Mouse (Mus musculus) heart, adult 2 months (tissue): ENCODE results near the gene Sbf1. TPM values are rescaled to one million over a fixed set of nuclear protein-coding genes. Genes with fewer than 3 reads are reported as not detected.

ENCODE experiments used
- DNase-seq, 2 experiments: peaks; one replicate each; pipeline ENCODE4 v3.0.0; 2021
- H3K27ac ChIP-seq: fragments of 200-600 bp; 2 replicates; pipeline ENCODE4 v1.8.1; 2022
- H3K27me3 ChIP-seq: fragments of 200-500 bp; 2 replicates; pipeline ENCODE4 v1.6.1; 2012; ENCODE audit warnings: mild to moderate bottlenecking, low read length, inconsistent platforms, mixed read lengths; ENCODE audit not compliant: control insufficient read depth, insufficient read depth
- H3K36me3 ChIP-seq: fragments of 200-500 bp; 2 replicates; pipeline ENCODE4 v1.6.1; 2012; ENCODE audit warnings: low read length, inconsistent platforms; ENCODE audit not compliant: control insufficient read depth, insufficient read depth
- H3K4me1 ChIP-seq: fragments of 200-500 bp; 2 replicates; pipeline ENCODE4 v1.6.1; 2011; ENCODE audit warnings: low read length; ENCODE audit not compliant: control insufficient read depth, insufficient read depth
- H3K4me3 ChIP-seq: fragments of 200-600 bp; 2 replicates; pipeline ENCODE4 v1.8.1; 2022
- H3K79me2 ChIP-seq: fragments of 200-500 bp; replicated peaks from 2 replicates; pipeline ENCODE4 v1.6.1; 2012; ENCODE audit warnings: mild to moderate bottlenecking, inconsistent platforms, low read length, moderate library complexity, mixed read lengths; ENCODE audit not compliant: control insufficient read depth, insufficient read depth
- H3K9ac ChIP-seq: fragments of 200-500 bp; 2 replicates; pipeline ENCODE4 v1.6.1; 2012; ENCODE audit warnings: low read depth, mild to moderate bottlenecking, control low read depth, inconsistent platforms, low read length, mixed read lengths
- CTCF ChIP-seq: fragments of 200-600 bp; IDR thresholded peaks from 2 replicates; pipeline ENCODE4 v1.8.1; 2022; ENCODE audit warnings: antibody characterized with exemption, mild to moderate bottlenecking, moderate library complexity
- EP300 ChIP-seq: fragments of 200-500 bp; IDR thresholded peaks from 2 replicates; pipeline ENCODE4 v1.6.1; 2011; ENCODE audit warnings: low read depth, low read length, control low read depth; ENCODE audit not compliant: insufficient read depth
- POLR2A ChIP-seq: fragments of 200-500 bp; IDR thresholded peaks from 2 replicates; pipeline ENCODE4 v1.6.1; 2011; ENCODE audit warnings: mild to moderate bottlenecking, low read depth, low read length, control low read depth; ENCODE audit not compliant: insufficient read depth
- WGBS: fragments of 180-500 bp; shearing (Covaris S2); methylation state at CpG from one replicate; pipeline ENCODE4 v1.1.7; 2018; 5-methylcytosine and 5-hydroxymethylcytosine counted together
- intact Hi-C: fragments of 180-260 bp; cut with DNase I; formaldehyde crosslinking; loops from one replicate; pipeline ENCODE4 v1.15.1; 2025
- polyA plus RNA-seq: library from polyadenylated mRNA; depleted of rRNA; stranded (reverse); fragments of >200 nt; gene quantifications from 2 replicates; pipeline ENCODE4 v1.2.3, GENCODE M21; 2012
- total RNA-seq, 2 experiments: library from RNA; stranded (reverse); gene quantifications; 2 replicates each; pipeline ENCODE4 v1.2.3; 2021

Gene Sbf1
- total and polyA plus RNA-seq, 3 experiments = 61.3 to 116 (median 63.6) TPM

- no peak for TF ChIP-seq CTCF
- no peak for TF ChIP-seq EP300
- no peak for TF ChIP-seq POLR2A
- intact Hi-C loops = no loop called here
- no peak overlapping the region for H3K4me3 ChIP-seq
- DNase-seq = no peak
- H3K9ac ChIP-seq = no peak overlapping the region
- no peak overlapping the region for H3K27ac ChIP-seq
- WGBS = 95% methylated on average over 5 of the region's 5 CpGs
- H3K4me1 ChIP-seq = no peaks in the 10 kb centered on the region
- H3K27me3 ChIP-seq = no peaks in the 10 kb centered on the region
- no peaks in the 10 kb centered on the region for H3K36me3 ChIP-seq
- H3K79me2 ChIP-seq = no peaks in the 10 kb centered on the region
Measured at GRCm38 (mm10) chr15:89285478-89285877, 29.6 kb downstream of the Sbf1 start.

GRCm38 (mm10) chr15:89285004-89285403 lies 30.1 kb downstream of the Sbf1 start:
- intact Hi-C loops = no loop called here
- no peak overlapping the region for H3K27ac ChIP-seq

GRCm38 (mm10) chr15:89284094-89284493 lies 31.0 kb downstream of the Sbf1 start:
- Histone ChIP-seq H3K27ac (no peak overlapping the region), H3K79me2 (no peaks in the 10 kb centered on the region), H3K9ac (no peak overlapping the region), H3K4me3 (no peak overlapping the region), H3K27me3 (no peaks in the 10 kb centered on the region), H3K36me3 (no peaks in the 10 kb centered on the region), H3K4me1 (no peaks in the 10 kb centered on the region)
- 75% methylated on average over 2 of the region's 2 CpGs for WGBS
- intact Hi-C loops = no loop called here
- TF ChIP-seq POLR2A = no peak
- no peak for TF ChIP-seq CTCF
- TF ChIP-seq EP300 = no peak
- DNase-seq = peak in 1 of 2 experiments; percentile 12

More at GRCm38 (mm10) chr15:89285004-89285403, 30.1 kb downstream of the Sbf1 start:
- DNase-seq = no peak
- H3K36me3 ChIP-seq = no peaks in the 10 kb centered on the region
- no peaks in the 10 kb centered on the region for H3K79me2 ChIP-seq
- H3K4me1 ChIP-seq = no peaks in the 10 kb centered on the region
- no peak overlapping the region for H3K4me3 ChIP-seq
- no peak overlapping the region for H3K9ac ChIP-seq
- TF ChIP-seq CTCF (no peak), EP300 (no peak), POLR2A (no peak)
- no peaks in the 10 kb centered on the region for H3K27me3 ChIP-seq

- intact Hi-C loops = no loop called here
- no peaks in the 10 kb centered on the region for H3K4me1 ChIP-seq
- 86% methylated on average over 6 of the region's 6 CpGs for WGBS
- no peaks in the 10 kb centered on the region for H3K79me2 ChIP-seq
- no peak for TF ChIP-seq POLR2A
- TF ChIP-seq EP300 = no peak
- no peak for TF ChIP-seq CTCF
- peak in 1 of 2 experiments; percentile 13 for DNase-seq
- no peaks in the 10 kb centered on the region for H3K27me3 ChIP-seq
- H3K36me3 ChIP-seq = no peaks in the 10 kb centered on the region
- H3K9ac ChIP-seq = no peak overlapping the region
- no peak overlapping the region for H3K4me3 ChIP-seq
- H3K27ac ChIP-seq = no peak overlapping the region
Measured at GRCm38 (mm10) chr15:89282546-89282945, 32.6 kb downstream of the Sbf1 start.

GRCm38 (mm10) chr15:89277366-89277765 lies 37.7 kb downstream of the Sbf1 start:
- TF ChIP-seq EP300 (no peak), POLR2A (no peak), CTCF (no peak)
- Histone ChIP-seq H3K9ac (no peak overlapping the region), H3K27ac (no peak overlapping the region), H3K79me2 (no peaks in the 10 kb centered on the region), H3K36me3 (no peaks in the 10 kb centered on the region), H3K4me3 (no peak overlapping the region), H3K27me3 (no peaks in the 10 kb centered on the region), H3K4me1 (no peaks in the 10 kb centered on the region)
- no peak for DNase-seq
- 82% methylated on average over 4 of the region's 4 CpGs for WGBS
- intact Hi-C loops = no loop called here

- intact Hi-C loops = no loop called here
- H3K27me3 ChIP-seq = no peaks in the 10 kb centered on the region
- no peak overlapping the region for H3K27ac ChIP-seq
- H3K36me3 ChIP-seq = no peaks in the 10 kb centered on the region
- H3K79me2 ChIP-seq = no peaks in the 10 kb centered on the region
- no peaks in the 10 kb centered on the region for H3K4me1 ChIP-seq
- no peak overlapping the region for H3K4me3 ChIP-seq
- H3K9ac ChIP-seq = no peak overlapping the region
- no peak for TF ChIP-seq CTCF
- WGBS = 94% methylated on average over 3 of the region's 3 CpGs
- no peak for DNase-seq
Measured at GRCm38 (mm10) chr15:89275497-89275896, 39.6 kb downstream of the Sbf1 start.
